ENCODE assay signal across 8 mouse cellular contexts in the genomic region with DNA sequence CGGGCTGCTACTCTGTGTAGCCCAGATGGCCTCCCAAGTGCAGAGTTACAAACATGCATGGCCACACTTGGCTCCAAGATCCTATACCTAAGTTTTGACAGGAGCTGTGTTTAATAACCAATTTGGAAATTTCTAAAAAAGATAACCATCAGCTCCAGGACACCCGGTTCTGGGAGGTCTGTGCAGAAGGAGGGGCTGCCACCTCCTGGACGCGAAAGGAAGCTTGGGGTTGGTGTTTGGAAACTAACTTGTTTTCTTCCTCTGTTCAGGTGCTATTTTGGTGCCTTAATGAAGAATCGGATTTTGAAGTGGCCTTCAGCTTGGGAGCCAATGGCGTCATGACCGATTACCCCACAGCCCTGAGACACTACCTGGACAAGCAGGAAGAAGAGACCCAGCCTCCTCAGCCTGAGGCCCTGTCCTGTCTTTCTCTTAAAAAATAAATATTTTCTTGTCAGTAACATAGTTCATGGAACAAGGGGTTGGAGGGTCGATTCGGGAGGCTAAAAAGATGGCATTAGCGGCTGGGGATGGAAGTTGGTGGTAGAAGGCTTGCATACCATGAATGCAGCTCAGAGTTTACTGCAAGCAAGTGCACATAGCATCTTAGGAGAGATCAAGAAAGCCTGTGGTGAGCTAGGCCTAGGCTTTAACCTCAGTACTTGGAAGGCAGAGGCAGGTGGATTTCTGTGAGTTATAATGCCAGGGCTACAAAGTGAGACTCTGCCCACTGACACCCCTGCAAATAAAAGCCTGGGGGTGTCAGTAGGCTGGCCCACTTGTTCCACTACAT. TPM values are rescaled to one million over a fixed set of nuclear protein-coding genes. Genes with fewer than 3 reads are reported as not detected.
DNase-seq lines count a peak whose midpoint lies in the region; ATAC-seq and TF ChIP-seq lines count a peak whose summit lies in the region.

No protein-coding gene starts in this region.

- WGBS in heart, adult 2 months = 70% methylated on average over 10 of the region's 10 CpGs
- 69% methylated on average over 10 of the region's 10 CpGs for WGBS in thymus, adult 2 months
- WGBS in limb, embryonic 14.5 days = 81% methylated on average over 10 of the region's 10 CpGs

- H3K9me3 ChIP-seq in limb, embryonic 14.5 days (ENCODE audit: control insufficient read depth, low read length) = no peaks in the 10 kb centered on the region

- H3K4me1 ChIP-seq in heart, adult 2 months (ENCODE audit: control insufficient read depth, insufficient read depth, low read length) = peaks cover 12% of the 10 kb centered on the region
- H3K4me1 ChIP-seq in thymus, adult 2 months (replicated peaks; ENCODE audit: control insufficient read depth, insufficient read depth, low read length) = peaks cover 40% of the 10 kb centered on the region
- peaks cover 29% of the 10 kb centered on the region for H3K4me1 ChIP-seq in limb, embryonic 14.5 days (ENCODE audit: control insufficient read depth, insufficient read depth, low read length)

- peaks cover 5% of the 10 kb centered on the region for H3K79me2 ChIP-seq in heart, adult 2 months (replicated peaks; ENCODE audit: control insufficient read depth, insufficient read depth, low read length)

- no peaks in the 10 kb centered on the region for H3K27me3 ChIP-seq in heart, adult 2 months (ENCODE audit: control insufficient read depth, insufficient read depth, low read length)
- no peaks in the 10 kb centered on the region for H3K27me3 ChIP-seq in thymus, adult 2 months (ENCODE audit: control insufficient read depth, insufficient read depth, low read length)
- H3K27me3 ChIP-seq in limb, embryonic 14.5 days (ENCODE audit: control insufficient read depth, insufficient read depth, low read length) = no peaks in the 10 kb centered on the region

- peak overlapping the region; percentile 95; the same call in 1 of the 2 replicates for H3K4me2 ChIP-seq in limb, embryonic 14.5 days (replicated peaks; ENCODE audit: low read depth, low read length, severe bottlenecking)

- ATAC-seq in limb, embryonic 14.5 days (ENCODE audit: low FRiP score, low read depth) = no peak

- DNase-seq in heart, adult 2 months = no peak
- no peak for DNase-seq in heart, adult 18-20 months
- DNase-seq in thymus, adult 2 months = no peak
- no peak for DNase-seq in thymus, postnatal 10 days (ENCODE audit: low spot score in 2 of 2)
- no peak for DNase-seq in limb, embryonic 14.5 days (ENCODE audit: low spot score)
- DNase-seq in thymus, postnatal 36 days = peak; percentile 37 to 49
- DNase-seq in gastrocnemius, adult 8-10 months (ENCODE audit: low spot score in 2 of 2) = no peak
- DNase-seq in urinary bladder, adult 18-20 months (ENCODE audit: low spot score in 2 of 2) = no peak

- H3K36me3 ChIP-seq in heart, adult 2 months (ENCODE audit: control insufficient read depth, insufficient read depth, low read length) = peaks cover 5% of the 10 kb centered on the region
- no peaks in the 10 kb centered on the region for H3K36me3 ChIP-seq in thymus, adult 2 months (ENCODE audit: control insufficient read depth, insufficient read depth, low read length)
- H3K36me3 ChIP-seq in limb, embryonic 14.5 days (ENCODE audit: control insufficient read depth, insufficient read depth, low read length) = peaks cover 10% of the 10 kb centered on the region

- no peak for TF ChIP-seq POLR2A in heart, adult 2 months (IDR thresholded peaks at IDR 0.05; ENCODE audit: insufficient read depth, low read depth, low read length)
- TF ChIP-seq POLR2A in thymus, adult 2 months (IDR thresholded peaks at IDR 0.05; ENCODE audit: control insufficient read depth, extremely low read depth, insufficient read depth, low read length, poor library complexity) = no peak
- no peak for TF ChIP-seq POLR2A in limb, embryonic 14.5 days (IDR thresholded peaks at IDR 0.05; ENCODE audit: borderline replicate concordance, extremely low read depth, insufficient read depth, insufficient read length)

- peak; percentile 62 for TF ChIP-seq CTCF in heart, adult 2 months (IDR thresholded peaks at IDR 0.05)
- TF ChIP-seq CTCF in thymus, adult 2 months (IDR thresholded peaks at IDR 0.05; ENCODE audit: borderline replicate concordance, control insufficient read depth, extremely low read depth, insufficient read depth, low read length, poor library complexity) = peak; percentile 34; the same call in 1 of the 2 replicates

- no peak for TF ChIP-seq EP300 in heart, adult 2 months (IDR thresholded peaks at IDR 0.05; ENCODE audit: insufficient read depth, low read depth, low read length)

- no peak overlapping the region for H3K4me3 ChIP-seq in heart, adult 2 months
- H3K4me3 ChIP-seq in thymus, adult 2 months (ENCODE audit: control insufficient read depth, insufficient read depth, low read length) = no peak overlapping the region
- H3K4me3 ChIP-seq in limb, embryonic 14.5 days (replicated peaks; ENCODE audit: low read length) = no peak overlapping the region

- no peak overlapping the region for H3K9ac ChIP-seq in heart, adult 2 months (ENCODE audit: low read depth, low read length)
- no peak overlapping the region for H3K9ac ChIP-seq in limb, embryonic 14.5 days (ENCODE audit: low read depth, low read length, severe bottlenecking)

- intact Hi-C loops in heart, adult 2 months (cut with DNase I) = no loop called here

- peak overlapping the region; percentile 99 for H3K27ac ChIP-seq in heart, adult 2 months
- peak overlapping the region; percentile 38; the same call in 1 of the 2 replicates for H3K27ac ChIP-seq in thymus, adult 2 months (ENCODE audit: control insufficient read depth, insufficient read depth, low read length)
- H3K27ac ChIP-seq in limb, embryonic 14.5 days (replicated peaks; ENCODE audit: low read depth, low read length) = no peak overlapping the region

RNA-seq across cellular contexts. Expression of gene Ypel3, which starts 1.4 kb away (rescaled TPM):
- 10 to 100 TPM; 60.2 to 89.9 TPM for total RNA-seq in heart, adult 2 months (2021)
- polyA plus RNA-seq in heart, adult 2 months (2012; rRNA removed) = 115 and 144 TPM in 2 replicates
- 10 to 100 TPM; 43.4 to 73.3 TPM for total RNA-seq in heart, adult 18-20 months (2021)
- 622 and 685 TPM in 2 replicates for polyA plus RNA-seq in thymus, adult 2 months (2012; rRNA removed)
- polyA plus RNA-seq in limb, embryonic 14.5 days (2012; rRNA removed) = 144 and 202 TPM in 2 replicates
- 131 and 151 TPM in 2 replicates for polyA plus RNA-seq in limb, embryonic 14.5 days (2014; fragmentation: Nextera tagmentation; extraction: Ambion mirVana)
- 100 to 1,000 TPM in 1 of 4 experiments, 10 to 100 TPM in 3; 91.2 to 105 (median 95.6) TPM for total RNA-seq in gastrocnemius, adult 8-10 months (2022)

RNA-seq across cellular contexts. Expression of gene Tbx6, which starts 5.9 kb away (rescaled TPM):
- total RNA-seq in heart, adult 2 months (2021) = under 1 TPM; 0.44 to 0.66 TPM
- polyA plus RNA-seq in heart, adult 2 months (2012; rRNA removed) = 2.3 and 2.9 TPM in 2 replicates
- total RNA-seq in heart, adult 18-20 months (2021) = under 1 TPM; 0.27 to 0.64 TPM
- polyA plus RNA-seq in thymus, adult 2 months (2012; rRNA removed) = 25.0 and 37.9 TPM in 2 replicates
- polyA plus RNA-seq in limb, embryonic 14.5 days (2012; rRNA removed) = 2.0 and 2.7 TPM in 2 replicates
- polyA plus RNA-seq in limb, embryonic 14.5 days (2014; fragmentation: Nextera tagmentation; extraction: Ambion mirVana) = 0.29 and 0.41 TPM in 2 replicates
- under 1 TPM; 0.17 to 0.48 (median 0.40) TPM for total RNA-seq in gastrocnemius, adult 8-10 months (2022)

RNA-seq across cellular contexts. Expression of gene Gdpd3, which starts 9.2 kb away (rescaled TPM):
- 1 to 10 TPM; 1.3 TPM for total RNA-seq in heart, adult 2 months (2021)
- polyA plus RNA-seq in heart, adult 2 months (2012; rRNA removed) = 4.3 and 75.7 TPM in 2 replicates
- total RNA-seq in heart, adult 18-20 months (2021) = 1 to 10 TPM in 1 of 2 experiments, under 1 TPM in 1; 0.27 to 1.6 TPM
- 15.7 and 106 TPM in 2 replicates for polyA plus RNA-seq in thymus, adult 2 months (2012; rRNA removed)
- 13.6 and 15.0 TPM in 2 replicates for polyA plus RNA-seq in limb, embryonic 14.5 days (2012; rRNA removed)
- 3.2 and 4.3 TPM in 2 replicates for polyA plus RNA-seq in limb, embryonic 14.5 days (2014; fragmentation: Nextera tagmentation; extraction: Ambion mirVana)
- under 1 TPM in 1 of 4 experiments, not detected in 3; 0.88 TPM for total RNA-seq in gastrocnemius, adult 8-10 months (2022)

RNA-seq across cellular contexts. Expression of gene Mapk3, which starts 16.0 kb away (rescaled TPM):
- 10 to 100 TPM; 45.9 to 53.1 TPM for total RNA-seq in heart, adult 2 months (2021)
- 111 and 120 TPM in 2 replicates for polyA plus RNA-seq in heart, adult 2 months (2012; rRNA removed)
- 10 to 100 TPM; 37.2 to 46.7 TPM for total RNA-seq in heart, adult 18-20 months (2021)
- polyA plus RNA-seq in thymus, adult 2 months (2012; rRNA removed) = 130 and 131 TPM in 2 replicates
- 134 and 151 TPM in 2 replicates for polyA plus RNA-seq in limb, embryonic 14.5 days (2012; rRNA removed)
- 51.0 and 52.4 TPM in 2 replicates for polyA plus RNA-seq in limb, embryonic 14.5 days (2014; fragmentation: Nextera tagmentation; extraction: Ambion mirVana)
- 10 to 100 TPM; 16.2 to 20.6 (median 18.6) TPM for total RNA-seq in gastrocnemius, adult 8-10 months (2022)

RNA-seq across cellular contexts. Expression of gene Ppp4c, which starts 16.9 kb away (rescaled TPM):
- 10 to 100 TPM; 31.8 to 31.9 TPM for total RNA-seq in heart, adult 2 months (2021)
- 65.6 and 99.5 TPM in 2 replicates for polyA plus RNA-seq in heart, adult 2 months (2012; rRNA removed)
- 10 to 100 TPM; 35.6 to 39.0 TPM for total RNA-seq in heart, adult 18-20 months (2021)
- polyA plus RNA-seq in thymus, adult 2 months (2012; rRNA removed) = 460 and 482 TPM in 2 replicates
- 238 and 252 TPM in 2 replicates for polyA plus RNA-seq in limb, embryonic 14.5 days (2012; rRNA removed)
- 268 and 269 TPM in 2 replicates for polyA plus RNA-seq in limb, embryonic 14.5 days (2014; fragmentation: Nextera tagmentation; extraction: Ambion mirVana)
- total RNA-seq in gastrocnemius, adult 8-10 months (2022) = 10 to 100 TPM; 23.1 to 26.0 (median 24.8) TPM

Comparison
In these comparisons a context has a peak if more than half of its experiments do, and no peak if none do; other contexts are left out.
1. DNase-seq: peak in thymus, postnatal 36 days (2 of 2); none in heart, adult 2 months (0 of 2), heart, adult 18-20 months (0 of 2), thymus, adult 2 months (single experiment), thymus, postnatal 10 days (0 of 2), limb, embryonic 14.5 days (single experiment), gastrocnemius, adult 8-10 months (0 of 2) and urinary bladder, adult 18-20 months (0 of 2).